Mouse (Mus musculus) frontal cortex, postnatal 10 days (tissue): Measurements from ENCODE around the gene Rb1.
A peak's percentile ranks its signal among the peaks of the same experiment; 100 is the strongest.

Experiments used
- DNase-seq, 2 experiments: peaks; one replicate each; pipeline ENCODE4 v3.0.0; 2022; ENCODE audit warnings: low spot score in 2 of 2, mixed read lengths in 1 of 2

The Rb1 gene

GRCm38 (mm10) chr14:73325456-73326381, at the start of gene Rb1:
Gene Rb1 (minus strand): TSS chr14:73325822.
- DNase-seq, result peak; percentile 55 to 81

- no peak for DNase-seq
Observed at GRCm38 (mm10) chr14:73374315-73374890, 48.8 kb upstream of the Rb1 start.

DNA sequence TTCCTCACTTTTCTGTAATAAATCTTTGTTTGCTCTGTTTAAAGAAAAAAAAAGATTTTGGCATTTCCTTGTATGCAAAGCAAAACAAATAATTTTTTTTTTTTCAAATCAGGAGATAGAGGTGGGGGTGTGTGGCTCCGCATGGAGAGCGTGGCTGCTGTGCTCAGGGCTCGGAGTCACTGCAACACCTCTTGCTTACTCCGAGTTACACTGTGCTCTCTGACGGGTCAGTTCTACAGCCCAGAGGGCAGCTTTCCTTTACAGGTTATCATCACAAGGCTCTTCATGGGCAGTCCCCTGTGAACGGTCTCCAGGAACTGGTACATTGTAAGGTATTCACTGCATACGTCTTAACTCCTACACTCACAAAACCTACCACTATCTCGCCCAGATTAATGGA, 48.0 kb upstream of the Rb1 start:
- DNase-seq, result no peak

DNA sequence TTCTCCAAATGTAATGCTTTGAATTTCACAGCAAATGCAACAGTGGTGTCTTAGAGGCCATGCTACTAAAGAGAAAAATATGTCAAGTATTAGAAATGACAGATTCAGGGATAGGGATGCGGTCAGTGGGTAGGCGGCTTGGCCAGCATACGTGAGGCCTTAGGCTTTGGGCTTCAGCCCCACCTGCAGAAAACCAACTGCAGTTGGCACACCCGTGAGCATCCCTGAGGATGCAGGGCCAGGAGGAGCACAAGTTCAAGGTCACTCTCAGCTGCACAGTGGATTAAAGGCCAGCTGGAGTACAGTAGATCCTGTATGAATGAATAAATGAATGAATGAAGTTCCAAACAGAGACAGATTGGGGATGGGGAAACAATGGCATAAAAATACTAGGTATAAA, 47.4 kb upstream of the Rb1 start:
- DNase-seq, result no peak

- no peak for DNase-seq
Observed at GRCm38 (mm10) chr14:73371577-73371976, 46.0 kb upstream of the Rb1 start.

DNA sequence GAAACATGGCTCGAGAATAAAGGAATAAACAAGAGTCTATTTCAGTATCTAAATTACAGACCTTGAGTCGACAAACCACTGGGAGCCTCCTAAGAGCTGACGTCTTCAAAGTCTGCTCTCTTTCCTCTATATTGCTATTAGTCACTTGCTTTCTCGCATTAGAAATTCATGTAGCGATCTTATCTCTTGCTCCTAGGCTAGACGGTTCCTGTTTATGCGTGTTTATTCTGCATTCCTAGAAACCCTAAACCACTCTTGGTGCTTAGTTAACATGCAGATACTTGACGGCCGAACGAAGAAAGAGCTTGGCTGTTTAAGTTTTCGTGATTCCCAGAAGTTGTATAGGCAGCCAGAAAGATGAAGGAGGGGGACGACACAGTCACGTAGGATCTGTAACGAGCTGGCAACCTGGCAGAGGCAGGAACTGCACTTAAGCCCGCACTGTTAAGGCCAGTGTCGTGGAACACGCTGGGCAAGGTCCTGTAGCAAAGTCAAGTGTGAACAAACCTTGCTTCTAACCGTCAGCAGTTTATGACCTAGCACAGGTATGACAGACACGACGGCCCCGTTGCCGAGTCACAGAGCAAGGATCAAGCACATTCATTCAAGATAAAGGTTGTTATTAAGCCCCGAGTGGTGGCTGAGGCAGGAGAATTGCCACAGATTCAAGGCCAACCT, 45.2 kb upstream of the Rb1 start:
- DNase-seq, result no peak

DNA sequence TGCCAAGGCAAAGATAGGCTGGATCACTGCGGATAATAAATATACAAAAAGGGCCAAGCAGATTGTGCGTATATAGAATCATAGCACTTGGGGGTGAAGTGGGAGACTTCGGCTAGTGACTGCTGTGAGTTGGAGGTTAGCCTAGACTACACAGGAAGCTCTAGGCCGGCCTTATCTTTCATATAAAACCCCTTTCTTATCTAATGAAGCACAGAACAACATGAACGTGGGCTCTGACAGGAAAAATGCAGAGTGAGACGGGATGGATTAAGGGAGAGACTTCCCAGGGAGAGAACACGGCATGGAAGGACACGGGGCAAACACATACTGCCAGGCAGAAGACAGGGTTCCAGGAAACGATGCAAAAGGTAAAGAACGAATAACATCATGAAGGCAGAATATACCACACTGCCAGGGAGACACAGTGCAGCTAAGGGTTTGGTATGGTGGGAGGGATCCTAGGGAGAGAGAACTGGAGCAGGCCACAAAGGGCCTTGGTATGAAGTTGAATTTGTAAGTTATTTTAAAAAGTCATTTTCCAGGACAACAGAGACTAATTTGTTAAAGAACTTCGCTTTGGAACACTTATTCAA, 44.6 kb upstream of the Rb1 start:
- DNase-seq, result no peak

DNA sequence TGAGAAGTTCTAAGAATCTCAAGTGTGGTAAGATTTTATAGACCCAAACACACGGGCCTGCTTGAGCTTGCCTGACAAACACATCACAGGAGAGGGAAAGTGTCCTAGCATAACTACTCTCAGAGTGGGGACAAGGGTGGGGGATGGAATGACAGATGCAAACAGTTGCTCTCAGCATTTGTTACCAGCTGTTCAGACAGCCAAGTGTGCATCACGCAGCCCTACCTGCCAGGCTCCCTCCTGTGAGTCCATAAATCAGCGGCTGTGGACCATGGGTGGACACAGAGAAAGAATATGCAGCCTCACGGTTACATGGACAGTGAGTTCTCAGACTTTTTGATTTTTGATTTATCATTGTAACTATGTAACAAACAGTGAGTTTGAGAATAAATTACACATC, 44.0 kb upstream of the Rb1 start:
- DNase-seq, result no peak

DNA sequence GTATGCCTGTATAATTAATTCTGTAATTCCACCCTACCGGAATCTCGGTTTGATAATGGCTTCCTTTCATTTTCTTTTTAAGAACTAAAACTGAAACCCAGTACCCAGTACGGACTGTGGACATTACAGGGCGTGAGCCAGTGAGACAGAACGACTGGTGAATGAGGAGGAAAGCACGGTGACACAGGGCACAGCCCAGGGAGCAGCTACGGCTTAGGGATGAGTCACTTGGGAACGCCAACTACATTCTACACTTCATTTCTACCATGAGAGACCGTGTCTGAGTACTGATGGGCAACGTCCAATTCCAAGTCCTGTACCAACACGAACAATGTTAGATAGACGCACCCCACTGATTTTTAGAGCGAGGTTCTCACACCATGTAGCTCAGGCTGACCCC, 43.3 kb upstream of the Rb1 start:
- no peak for DNase-seq

DNA sequence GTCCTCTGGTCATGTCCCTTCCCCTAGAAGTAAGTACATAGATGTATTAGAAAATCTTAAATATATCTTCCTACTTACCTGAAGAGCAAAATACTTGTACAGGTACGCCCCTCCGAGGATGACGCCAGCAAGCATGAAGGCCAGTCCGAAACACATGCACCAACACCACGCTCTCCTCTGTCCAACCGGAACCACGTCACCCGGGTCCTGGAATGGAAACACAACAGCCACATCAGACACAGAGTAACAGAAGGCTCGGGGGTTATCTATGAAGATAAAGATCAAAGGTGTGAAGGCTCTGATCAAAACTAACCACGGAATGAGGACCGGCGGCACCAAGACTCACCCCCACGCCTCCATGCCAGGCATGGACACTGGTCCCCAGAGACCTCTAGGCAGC, 42.6 kb upstream of the Rb1 start:
- no peak for DNase-seq

GRCm38 (mm10) chr14:73366278-73366677, 40.7 kb upstream of the Rb1 start:
- no peak for DNase-seq

DNA sequence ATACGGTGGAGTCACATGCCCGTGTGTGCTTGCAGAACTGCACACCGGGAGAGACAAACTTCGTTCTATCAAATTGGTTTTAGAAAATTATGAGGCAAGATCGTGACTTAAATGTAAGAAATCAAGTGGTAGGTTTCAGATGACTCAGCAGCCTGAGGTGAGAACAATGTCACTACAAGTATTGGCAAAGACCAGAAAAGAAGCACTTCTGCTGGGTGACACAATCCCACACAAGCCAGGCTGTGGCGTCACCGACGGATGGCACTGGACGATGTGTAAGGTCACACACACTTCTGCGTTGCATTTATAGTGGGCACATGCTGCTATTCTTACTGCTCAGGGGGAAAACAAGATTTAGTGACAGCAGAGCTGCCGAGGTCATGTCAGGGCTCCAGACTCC, 38.2 kb upstream of the Rb1 start:
- no peak for DNase-seq

GRCm38 (mm10) chr14:73354700-73355099, 29.1 kb upstream of the Rb1 start:
- no peak for DNase-seq

- no peak for DNase-seq
Observed at GRCm38 (mm10) chr14:73351118-73351517, 25.5 kb upstream of the Rb1 start.

DNA sequence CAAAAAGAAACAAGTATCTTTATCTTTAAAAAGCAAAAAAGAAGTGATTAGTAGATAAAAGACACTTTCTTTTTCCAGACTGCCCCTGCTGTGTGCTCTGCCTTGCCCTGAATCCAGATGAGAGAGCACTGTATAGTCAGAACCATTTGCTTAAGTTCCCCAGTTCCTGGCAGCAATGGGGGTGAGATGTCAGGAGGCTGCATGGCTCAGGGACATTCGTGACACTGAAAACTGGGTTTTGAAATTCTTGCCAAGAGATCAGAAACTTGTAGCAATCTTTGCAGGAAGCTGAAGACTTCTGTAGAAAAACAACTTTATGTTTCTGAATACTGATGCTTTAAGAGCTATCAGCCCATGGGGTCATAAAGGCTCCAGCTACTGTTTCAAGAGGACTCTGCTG, 24.4 kb upstream of the Rb1 start:
- DNase-seq, result no peak

- no peak for DNase-seq
Observed at GRCm38 (mm10) chr14:73349061-73349670, 23.5 kb upstream of the Rb1 start.

DNA sequence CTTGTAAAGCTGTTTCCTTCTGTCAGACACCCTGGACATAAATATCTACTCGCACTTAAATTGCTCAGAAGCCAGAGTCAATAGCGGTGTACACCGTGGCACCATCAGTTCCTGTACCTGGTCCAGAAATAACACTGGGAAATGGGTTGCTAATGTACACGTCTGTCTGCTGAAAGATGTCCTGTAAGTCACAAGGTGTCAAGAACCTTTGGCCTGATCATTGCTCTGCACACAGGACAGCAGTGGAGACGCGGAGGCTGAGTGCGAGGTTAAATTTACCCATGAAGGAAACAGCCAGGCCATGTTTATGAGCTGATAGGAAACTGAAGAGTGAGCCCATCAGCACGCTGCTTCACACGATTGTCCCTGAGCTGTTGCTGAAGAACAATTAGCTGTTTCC, 21.7 kb upstream of the Rb1 start:
- no peak for DNase-seq

- DNase-seq, result no peak
Observed at GRCm38 (mm10) chr14:73345614-73346013, 20.0 kb upstream of the Rb1 start.

DNA sequence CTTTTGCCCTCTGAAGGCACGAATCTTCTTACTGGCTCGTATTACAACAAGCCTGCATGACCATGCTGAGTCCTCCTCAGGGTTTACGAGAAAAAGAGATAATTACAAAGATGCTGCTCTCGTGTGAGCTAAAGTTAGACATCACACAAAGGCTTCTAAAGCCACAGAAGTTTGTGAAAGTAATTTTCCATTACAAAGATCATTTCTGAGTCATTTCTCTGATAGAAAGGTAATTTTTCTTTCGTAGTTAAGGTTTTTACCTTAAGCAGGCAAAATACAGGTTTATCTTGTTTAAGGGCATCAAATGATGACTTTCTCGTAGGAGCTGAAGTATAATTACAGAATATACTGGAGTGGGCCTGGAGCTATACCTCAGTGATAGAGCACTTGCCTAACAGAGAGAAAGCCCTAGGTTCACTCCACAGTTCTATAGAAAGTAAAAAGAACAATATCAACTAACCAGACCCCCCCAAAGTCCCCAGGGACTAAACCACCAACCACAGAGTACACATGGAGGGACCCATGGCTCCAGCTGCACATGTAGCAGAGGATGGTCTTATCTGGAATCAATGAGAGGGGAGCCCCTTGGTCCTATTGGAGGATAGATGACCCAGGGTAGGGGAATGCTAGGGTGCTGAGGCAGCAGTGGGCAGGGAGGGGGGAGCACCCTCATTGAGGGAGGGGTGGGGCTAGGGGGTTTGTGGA, 14.6 kb upstream of the Rb1 start:
- DNase-seq, result no peak

DNA sequence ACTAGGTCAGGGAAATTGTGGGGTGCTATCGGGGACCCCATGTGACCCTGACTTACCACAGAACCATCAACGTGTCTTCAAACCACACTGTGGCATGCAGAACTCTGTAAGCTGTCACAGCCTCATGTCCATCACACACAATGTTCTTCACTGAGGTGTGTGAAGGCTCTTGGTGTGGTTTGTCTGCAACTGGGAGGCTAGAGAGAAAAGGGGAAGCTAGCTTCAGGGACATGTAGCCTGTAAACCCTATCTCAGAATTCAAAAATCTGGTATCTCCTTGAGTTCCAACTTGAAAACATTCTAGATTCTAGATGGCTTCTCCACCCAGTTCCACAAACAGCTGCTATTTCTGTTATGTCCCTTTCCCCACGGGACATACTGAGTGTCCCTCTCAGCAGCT, 14.0 kb upstream of the Rb1 start:
- no peak for DNase-seq

DNA sequence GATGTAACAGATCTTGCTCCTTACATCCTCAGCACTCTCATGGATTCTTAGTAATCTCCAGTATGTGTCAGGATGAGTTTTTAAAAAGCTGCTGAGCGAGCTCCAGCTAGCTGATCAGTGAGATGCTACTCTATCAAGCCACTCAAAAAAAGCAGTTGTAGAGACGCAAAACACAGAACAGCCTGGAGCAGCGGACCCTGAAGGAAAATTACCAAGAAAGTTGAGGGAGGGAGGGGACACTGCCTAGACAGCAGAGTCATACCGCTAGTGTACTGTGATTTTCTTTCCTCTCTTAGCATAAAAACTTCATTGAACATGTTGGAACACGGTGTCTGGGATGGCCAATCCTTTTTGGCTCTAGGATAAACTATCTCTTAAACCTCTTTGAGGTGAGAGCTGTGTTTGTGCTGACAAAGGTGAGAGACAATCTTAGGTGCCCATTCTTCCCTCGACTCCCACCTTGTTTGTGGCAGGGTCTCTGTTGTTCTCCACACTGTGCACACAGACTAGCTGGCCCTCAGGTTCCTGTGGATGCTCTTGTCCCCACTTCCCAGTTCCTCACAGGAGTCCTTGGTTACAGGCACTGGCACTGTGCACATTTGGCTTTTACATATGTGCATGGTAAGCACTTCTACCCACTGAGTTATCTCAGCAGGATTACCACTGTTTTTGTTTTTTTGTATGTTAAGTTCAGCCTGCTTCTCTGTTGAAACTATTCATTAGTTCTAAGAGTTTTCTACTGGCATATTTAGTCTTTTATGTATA, 10.9 kb upstream of the Rb1 start:
- DNase-seq, result no peak
